Mouse (Mus musculus) right cerebral cortex, adult 2 months (tissue): ENCODE measurements around the gene Rad23b.
A peak's percentile ranks its signal among the peaks of the same experiment; 100 is the strongest.
"Not testable (repeated sequence)": the region's sequence is repeated elsewhere in the genome, so short reads cannot be mapped to it uniquely, and the experiment has no call there.

Experiments
- DNase-seq, 2 experiments: peaks; one replicate each; pipeline ENCODE4 v3.0.0; 2021 to 2022; ENCODE audit warnings: low spot score in 2 of 2

The Rad23b gene

GRCm38 (mm10) chr4:55349452-55350218, at the start of gene Rad23b:
Gene Rad23b (plus strand): TSS chr4:55350043.
- DNase-seq, result peak; percentile 100

GRCm38 (mm10) chr4:55304121-55304520, 45.7 kb upstream of the Rad23b start:
- DNase-seq, result no peak

GRCm38 (mm10) chr4:55306636-55307035, 43.2 kb upstream of the Rad23b start:
- no peak for DNase-seq

GRCm38 (mm10) chr4:55316726-55317125, 33.1 kb upstream of the Rad23b start:
- no peak for DNase-seq

- DNase-seq, result not testable (repeated sequence)
Measured at GRCm38 (mm10) chr4:55318350-55318749, 31.5 kb upstream of the Rad23b start.

- DNase-seq, result peak; percentile 20 to 34
Measured at GRCm38 (mm10) chr4:55325786-55326518, 23.9 kb upstream of the Rad23b start.

- no peak for DNase-seq
Measured at GRCm38 (mm10) chr4:55327508-55327907, 22.3 kb upstream of the Rad23b start.

GRCm38 (mm10) chr4:55328471-55328870, 21.4 kb upstream of the Rad23b start:
- no peak for DNase-seq

GRCm38 (mm10) chr4:55328928-55329327, 20.9 kb upstream of the Rad23b start:
- not testable (repeated sequence) for DNase-seq

- DNase-seq, result peak; percentile 56 to 61
Measured at GRCm38 (mm10) chr4:55329621-55330346, 20.1 kb upstream of the Rad23b start.

GRCm38 (mm10) chr4:55335030-55335770, 14.6 kb upstream of the Rad23b start:
- DNase-seq, result no peak

- no peak for DNase-seq
Measured at GRCm38 (mm10) chr4:55338905-55339304, 10.9 kb upstream of the Rad23b start.

GRCm38 (mm10) chr4:55339388-55339787, 10.5 kb upstream of the Rad23b start:
- no peak for DNase-seq

GRCm38 (mm10) chr4:55341797-55342196, 8.0 kb upstream of the Rad23b start:
- no peak for DNase-seq

GRCm38 (mm10) chr4:55342602-55343001, 7.2 kb upstream of the Rad23b start:
- DNase-seq, result no peak

GRCm38 (mm10) chr4:55343287-55343686, 6.6 kb upstream of the Rad23b start:
- DNase-seq, result no peak

- DNase-seq, result no peak
Measured at GRCm38 (mm10) chr4:55348759-55349451, 938 bp upstream of the Rad23b start.

- DNase-seq, result peak in 1 of 2 experiments; percentile 20
Measured at GRCm38 (mm10) chr4:55350219-55350931, 532 bp downstream of the Rad23b start.

GRCm38 (mm10) chr4:55351037-55351436, 1.2 kb downstream of the Rad23b start:
- DNase-seq, result no peak

- DNase-seq, result no peak
Measured at GRCm38 (mm10) chr4:55351860-55352259, 2.0 kb downstream of the Rad23b start.
